Mouse (Mus musculus) thymus, postnatal 36 days (tissue): ENCODE data around the gene Acads.
A peak's percentile ranks its signal among the peaks of the same experiment; 100 is the strongest.
"Not testable (repeated sequence)": the region's sequence is repeated elsewhere in the genome, so short reads cannot be mapped to it uniquely, and the experiment has no call there.

Experiments
- DNase-seq, 2 experiments: peaks; one replicate each; pipeline ENCODE4 v3.0.0; 2022; ENCODE audit warnings: mixed read lengths in 2 of 2

Gene Acads

DNA sequence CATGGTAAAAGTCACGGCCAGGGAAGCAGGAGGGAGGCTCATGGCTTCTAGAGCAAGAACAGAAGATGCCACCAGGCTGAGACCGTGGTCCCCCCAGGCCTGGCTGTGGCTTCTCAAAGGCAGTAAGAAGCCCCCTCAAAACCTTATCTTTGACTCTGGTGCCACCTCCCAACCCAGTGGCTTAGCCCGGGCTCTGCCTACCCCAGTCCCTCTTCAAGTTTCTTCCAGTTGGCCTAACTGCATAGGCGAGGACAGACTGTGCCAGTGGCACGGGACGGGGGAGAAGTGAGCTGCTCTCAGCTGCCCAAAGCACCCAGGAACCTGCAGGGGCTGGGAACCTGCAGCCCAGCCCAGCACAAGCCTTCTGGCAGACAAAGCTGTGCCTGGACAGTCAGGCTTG is 5.5 kb upstream of the Acads start:
- DNase-seq = peak in 1 of 2 experiments; percentile 30

DNA sequence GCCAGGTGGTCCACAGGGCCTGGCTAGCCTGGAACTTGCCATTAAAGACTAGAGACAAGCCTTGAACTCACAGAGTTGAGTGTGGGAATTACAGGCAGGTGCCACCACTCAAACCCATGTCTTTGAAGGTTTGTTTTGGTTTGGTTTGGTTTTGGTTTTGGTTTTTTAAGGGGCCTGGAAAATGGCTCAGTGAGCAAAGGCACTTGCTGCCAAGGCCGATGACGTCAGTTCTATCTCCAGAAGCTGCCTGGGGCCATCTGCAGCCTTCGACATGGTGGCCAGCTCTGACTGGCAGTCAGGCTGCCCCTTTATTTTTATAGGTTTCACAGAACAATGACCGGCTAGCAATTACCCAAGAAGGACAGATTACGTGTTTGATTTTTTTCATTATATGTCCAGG is 1.8 kb upstream of the Acads start:
- no peak for DNase-seq

DNA sequence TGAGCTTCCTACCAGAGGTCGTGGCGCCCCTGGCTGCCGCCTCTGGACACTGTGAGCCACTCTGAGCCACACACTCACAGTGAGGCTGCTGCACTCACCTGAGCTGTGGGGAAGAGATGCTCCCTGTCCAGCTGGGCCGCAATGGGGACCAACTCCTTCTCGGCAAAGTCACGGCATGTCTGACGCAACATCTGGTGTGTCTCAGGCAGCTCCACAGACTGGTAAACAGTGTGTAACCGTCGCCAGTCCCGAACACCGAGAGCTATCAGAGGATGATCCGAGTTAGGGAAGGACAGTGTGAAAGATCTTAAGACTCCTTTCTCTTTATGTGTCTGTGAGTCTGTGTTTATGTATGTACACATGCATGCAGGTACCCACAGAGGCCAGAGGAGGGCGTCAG is 1.7 kb downstream of the Acads start:
- DNase-seq = no peak

DNA sequence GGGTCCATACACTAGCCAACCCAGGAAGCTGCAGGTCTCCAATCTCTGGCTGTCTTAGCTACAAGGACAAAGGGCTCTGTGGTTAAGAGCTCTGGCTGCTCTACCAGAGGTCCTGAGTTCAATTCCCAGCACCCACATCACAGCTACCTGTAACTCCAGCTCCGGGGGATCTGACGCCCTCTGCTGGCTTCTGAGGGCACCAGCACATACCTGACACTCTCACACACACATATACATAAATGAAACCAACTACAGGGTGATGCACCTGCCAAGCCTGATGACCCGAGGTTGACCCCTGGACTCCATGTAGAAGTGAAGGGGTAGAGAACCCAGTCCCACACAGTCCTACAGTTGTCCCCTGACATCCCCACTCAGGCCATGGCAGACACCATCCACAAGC is 2.7 kb downstream of the Acads start:
- no peak for DNase-seq

DNA sequence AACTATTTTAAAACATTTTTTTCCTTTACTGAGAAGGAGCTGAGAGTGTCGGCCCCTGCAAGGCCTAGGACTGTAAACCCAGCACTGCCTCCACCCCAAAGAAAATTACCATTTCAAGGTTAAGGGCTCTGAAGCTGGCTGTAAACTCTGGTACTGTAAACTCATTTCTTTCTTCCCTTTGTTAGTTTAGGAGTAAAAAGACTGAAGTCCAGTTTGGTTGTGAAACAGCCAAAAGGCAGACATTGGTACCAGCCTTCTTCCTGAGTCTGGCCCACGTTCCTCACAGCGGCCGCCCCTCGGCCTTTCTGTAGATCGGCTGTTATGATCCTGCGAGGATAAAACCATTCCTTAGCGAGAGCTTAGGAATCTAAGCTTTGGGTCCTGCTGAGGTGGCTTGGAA is 4.6 kb downstream of the Acads start:
- DNase-seq = no peak

DNA sequence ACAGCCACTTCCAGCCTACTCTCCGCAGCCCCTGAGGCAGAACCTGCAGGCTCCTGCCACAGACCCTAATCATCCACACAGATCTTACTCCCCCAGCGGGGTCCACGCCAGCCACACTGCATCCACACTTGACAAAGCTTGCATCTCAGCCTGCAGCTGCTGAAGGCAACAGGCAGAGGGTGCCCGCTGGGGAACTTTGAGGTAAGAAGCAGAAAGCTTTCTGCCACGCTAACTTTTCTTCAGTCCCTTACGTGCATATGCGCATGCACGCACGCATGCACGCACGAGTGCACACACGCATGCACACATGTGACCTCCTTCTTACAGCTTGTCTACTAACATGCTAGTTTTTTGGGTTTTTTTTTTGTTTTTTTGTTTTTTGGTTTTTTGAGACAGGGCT is 5.9 kb downstream of the Acads start:
- DNase-seq = no peak

DNA sequence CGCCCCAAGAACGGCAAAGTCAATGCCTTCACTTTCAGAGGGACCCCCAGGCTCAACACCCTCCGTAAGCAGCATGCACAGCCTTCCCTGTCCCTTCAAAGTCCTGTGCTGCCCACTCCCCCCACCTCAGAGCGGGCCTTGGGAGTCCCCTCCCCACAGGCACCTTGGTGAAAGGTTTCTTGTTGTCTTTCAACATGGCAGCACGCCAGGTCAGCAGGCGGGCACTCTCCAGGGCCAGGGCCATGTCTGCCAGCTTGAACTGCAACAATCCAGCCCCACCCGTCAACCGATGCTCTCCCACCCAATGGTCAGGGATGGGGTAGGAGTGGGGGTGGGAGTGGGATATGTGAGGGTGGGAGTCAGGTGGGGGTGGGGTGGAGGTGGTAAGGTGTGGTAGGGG is 8.0 kb downstream of the Acads start:
- no peak for DNase-seq

DNA sequence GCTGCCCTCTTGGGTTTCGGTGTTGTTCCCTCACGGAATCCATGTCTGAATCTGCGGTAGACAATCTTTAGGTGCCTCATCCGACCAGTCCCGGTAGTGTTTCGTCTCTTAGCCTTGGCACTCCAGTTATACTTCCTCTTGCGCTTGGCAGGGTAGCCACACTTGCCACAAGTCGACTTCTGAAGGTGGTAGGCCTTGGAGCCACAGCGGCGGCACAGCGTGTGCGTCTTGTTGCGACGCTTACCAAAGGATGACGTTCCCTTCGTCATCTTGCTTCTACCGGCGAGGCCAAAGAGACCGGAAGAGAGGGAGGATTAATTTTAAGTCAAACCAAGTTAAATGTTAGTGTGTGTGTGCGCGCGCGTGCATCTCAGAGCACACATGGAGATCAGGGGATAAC is 15.9 kb downstream of the Acads start:
- DNase-seq = not testable (repeated sequence)

DNA sequence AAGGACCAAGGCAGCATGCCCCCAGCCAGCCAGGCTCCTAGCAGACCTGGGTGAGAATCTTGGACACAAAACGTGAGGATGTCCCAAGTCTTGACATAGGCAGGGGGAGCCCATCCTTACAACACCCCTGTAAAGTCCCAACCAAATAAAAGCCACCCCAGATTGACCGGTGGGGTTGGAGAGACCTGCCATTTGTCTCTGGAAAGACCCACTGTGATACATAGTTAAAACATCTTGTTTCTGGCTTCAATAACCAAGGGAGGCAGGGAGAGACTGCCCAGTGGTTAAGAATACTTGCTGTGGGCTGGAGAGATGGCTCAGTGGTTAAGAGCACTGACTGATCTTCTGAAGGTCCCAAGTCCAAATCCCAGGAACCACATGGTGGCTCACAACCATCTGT is 16.9 kb downstream of the Acads start:
- DNase-seq = no peak

DNA sequence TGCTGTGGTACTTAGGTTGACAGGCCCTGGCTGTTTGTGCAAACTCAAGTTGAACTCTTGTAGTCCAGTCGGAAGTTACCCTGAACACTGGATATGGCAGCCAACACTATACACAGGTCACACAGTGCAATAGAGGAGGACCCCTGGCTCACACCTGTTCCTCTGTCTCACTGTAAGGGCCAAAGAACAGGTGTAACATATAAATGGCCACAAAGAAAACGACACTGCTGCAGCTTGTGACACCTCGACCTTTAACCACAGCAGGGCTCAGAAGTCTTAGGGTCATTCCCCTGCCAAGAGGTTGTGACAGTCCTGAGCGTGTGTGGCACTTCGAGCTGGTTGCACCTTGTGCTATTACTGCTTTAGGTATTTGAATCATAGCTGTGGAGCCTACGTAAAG is 18.7 kb downstream of the Acads start:
- no peak for DNase-seq

DNA sequence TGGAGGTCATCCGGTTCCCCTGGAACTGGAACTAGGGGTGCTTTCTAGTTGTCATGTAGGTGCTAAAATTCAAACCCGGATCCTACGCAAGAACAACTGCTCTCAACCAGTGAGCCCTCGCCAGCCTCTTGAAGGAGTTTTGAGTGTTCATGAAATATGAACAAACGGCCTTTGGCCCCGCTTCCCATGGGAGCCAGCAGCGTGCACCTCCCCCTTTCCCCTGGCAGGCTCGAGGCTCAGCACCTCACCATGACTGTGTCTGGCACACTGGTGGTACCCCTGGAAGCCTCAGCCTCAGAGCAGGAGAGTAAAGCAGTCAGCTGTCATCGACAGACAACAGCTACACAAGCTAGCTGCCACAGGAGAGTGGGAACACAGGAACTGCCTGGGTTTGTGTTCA is 19.2 kb downstream of the Acads start:
- DNase-seq = no peak

DNA sequence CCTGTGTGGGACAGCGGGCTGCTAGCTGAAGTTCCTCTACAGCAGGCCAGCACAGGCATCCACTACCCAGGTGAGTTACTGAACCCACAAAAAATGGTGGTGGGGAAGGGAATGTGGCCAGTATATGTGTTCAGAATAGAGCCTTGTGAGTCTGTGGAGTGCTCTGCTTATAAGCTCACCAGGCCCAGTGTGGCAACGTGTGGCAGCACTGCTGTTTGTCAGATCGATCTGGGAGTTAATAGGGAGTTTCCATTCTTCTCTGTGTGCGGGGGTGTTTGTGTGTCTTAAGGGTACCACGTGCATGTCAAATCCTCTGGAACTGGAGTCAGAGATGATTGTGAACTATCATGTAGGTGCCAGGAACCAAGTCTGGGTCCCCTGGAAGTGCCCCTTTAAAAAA is 19.6 kb downstream of the Acads start:
- no peak for DNase-seq

DNA sequence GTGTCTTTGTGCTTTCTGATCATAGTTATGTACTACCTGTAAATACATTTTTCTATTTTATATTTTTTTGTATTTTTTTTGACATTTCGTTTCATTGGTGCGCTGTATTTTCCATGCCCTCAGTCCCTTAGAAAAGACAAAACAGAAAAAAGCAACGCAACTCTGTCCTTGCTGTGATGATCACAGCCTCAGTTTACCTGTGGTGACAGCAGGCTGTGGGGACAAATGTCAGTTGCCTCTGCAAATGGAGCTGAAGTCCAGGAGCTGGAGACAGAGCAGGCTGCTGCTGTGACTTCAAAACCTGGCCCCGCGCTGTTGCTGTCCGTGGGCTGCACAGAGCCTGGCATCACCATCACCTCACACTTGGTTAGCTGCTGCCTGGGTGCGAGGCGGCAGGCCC is 21.0 kb downstream of the Acads start, which contains the start of gene Gm10401:
TSS of gene Gm10401 (minus strand) at position 101 of the 400 bp plus-strand sequence.
- no peak for DNase-seq

DNA sequence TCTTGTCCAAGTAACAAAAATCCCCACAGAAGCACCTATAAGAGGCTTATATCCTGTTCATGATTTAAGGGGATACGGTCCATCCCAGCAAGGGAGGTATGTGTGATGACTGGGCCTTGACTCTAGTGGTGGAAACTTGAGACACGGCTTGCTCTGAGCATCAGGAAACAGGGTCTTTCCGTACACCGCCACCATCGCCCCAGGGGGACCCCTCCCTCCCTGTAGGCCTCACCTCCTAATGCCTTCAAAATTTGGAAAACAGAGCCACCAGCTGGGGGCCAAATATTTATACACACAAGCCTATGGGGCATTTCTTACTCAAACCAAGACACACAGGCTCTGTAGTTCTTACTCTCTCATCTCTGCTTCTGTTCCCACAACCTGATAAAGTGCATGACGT is 27.4 kb downstream of the Acads start:
- no peak for DNase-seq

DNA sequence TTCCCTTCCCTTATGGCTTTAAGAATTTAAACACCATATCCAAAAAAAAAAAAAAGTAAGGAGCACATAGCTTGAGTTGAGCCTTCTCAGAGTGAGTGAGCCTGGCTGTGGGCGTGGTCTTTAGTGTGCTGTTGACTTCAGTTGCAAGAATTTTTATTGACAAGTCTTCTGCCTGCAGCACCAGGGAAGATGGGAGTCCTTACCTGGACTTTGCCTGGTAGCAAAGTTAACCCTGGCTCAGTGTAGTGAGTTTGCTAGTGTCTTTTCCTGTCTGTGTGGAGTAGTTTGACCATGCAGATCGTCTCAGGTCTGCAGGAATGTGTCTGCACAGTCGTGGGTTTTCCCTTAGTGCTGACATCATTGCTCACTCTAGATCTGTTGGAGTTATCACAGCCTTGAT is 28.1 kb downstream of the Acads start:
- no peak for DNase-seq

DNA sequence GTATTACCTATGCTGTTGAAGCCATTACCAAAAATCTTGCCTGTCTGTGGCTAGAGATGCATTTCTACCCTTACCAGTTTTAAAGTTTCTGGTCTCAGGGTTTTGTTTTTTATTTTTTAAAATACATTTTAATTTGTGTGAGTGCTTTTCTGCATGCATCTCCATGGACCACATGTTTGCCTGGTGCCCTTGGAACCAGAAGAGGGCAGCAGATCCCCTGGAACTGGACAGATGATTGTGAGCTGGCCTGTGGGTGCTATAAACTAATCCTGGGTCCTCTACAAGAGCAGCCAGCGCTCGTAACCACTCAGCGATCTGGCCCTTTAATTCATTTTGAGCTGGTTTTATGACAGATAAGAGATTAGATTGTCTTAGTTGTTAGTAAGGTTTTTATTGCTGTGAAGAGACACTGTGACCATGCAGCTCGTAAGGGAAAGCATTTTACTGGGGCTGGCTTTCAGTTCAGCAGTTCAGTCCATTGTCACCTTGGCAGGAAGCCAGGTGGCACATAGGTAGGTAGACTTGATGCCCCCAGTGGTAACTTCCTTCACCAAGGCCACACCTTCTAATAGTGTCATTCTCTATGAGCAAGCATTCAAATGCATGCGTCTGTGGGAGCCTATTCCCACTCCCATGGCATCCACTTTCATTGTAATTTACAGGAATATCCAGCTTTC is 29.4 kb downstream of the Acads start:
- DNase-seq = no peak

DNA sequence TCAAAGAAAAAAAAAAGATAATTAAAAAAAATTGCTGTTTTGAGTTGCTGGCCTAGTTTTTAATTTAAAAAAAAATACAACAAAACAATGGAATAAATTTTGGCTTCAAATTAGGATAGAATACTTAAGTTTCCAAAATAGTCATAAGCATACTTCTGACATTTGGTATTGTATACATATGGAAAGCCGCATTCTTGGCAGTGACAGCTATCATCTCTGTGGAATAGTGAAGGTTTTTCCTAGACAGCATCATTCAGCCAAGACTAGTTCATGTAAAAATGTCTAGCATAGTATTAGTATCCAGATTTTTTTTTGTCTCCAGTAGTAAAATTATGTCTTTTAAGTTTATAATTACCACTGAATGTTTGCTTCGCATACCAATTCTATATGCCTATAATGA is 33.5 kb downstream of the Acads start:
- no peak for DNase-seq

DNA sequence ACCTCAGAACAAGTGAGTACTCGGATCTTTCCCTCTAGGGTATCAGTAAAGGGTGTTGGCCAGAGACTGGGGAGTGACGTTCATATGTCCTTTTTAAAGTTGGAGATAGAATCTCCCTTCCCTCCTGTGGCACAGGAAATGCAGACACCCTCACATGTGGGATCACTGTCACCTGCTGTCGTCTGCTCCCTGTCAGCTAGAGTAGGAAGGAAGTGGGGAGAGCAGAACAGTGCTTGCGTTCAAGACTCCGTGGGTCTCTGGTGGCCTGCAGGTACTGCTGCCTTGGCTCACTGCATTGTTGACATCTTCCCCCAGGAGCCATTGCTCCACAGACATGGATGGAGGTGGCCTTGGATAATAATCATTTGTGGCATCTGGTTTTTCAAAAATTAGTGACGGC is 35.7 kb downstream of the Acads start:
- peak; percentile 38 to 65 for DNase-seq

DNA sequence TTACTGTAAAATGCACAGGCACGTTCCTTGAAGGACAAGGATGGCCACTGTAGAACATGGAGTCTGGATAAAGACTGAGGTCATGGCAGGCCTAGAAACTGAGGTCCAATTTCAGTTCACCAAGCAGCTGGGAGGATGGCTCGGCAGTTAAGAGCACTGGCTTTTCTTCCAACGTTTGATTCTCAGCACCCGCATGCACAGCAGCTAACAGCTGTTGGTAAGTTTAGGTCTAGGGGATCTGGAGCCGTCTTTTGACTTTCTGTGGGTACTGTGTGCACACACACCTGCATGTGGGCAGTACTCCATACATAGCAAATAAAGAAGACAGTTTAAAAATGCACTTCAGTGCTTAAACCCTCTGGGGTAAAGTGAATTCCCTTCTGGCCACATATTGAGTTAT is 37.5 kb downstream of the Acads start:
- DNase-seq = peak; percentile 37 to 59

DNA sequence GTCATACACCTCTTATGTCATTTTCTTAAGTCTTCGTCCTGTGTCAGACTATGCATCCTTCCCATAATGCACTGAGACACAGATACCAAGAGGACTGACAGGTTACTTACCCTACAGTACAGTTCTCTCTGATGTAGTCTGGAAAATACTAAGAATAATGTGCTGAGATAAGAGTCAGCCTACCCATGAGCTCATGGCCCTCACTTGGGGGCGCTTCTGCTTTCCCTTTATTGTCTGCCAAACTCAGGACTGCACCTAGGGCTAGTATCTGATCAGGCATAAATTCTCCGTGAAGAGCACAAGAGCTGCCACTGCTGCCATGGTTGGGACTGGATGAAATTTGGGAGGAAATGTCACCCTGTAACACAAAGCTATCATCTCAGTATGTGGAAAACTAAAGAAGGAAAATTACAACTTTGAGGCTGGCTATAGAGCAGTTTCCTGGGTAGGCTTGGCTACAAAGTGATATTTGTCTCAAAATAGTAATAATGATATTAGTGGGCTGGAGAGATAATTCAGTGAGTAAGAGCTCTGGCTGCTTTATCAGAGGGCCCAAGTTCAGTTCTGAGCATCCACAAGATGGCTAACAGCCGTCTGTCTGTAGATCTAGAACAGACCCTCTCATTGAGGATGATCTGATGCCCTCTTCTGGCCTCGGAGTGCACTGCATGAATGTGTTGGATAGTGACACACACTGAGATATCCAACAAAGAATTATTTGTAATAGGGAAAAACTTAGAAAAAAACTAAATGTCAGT is 42.8 kb downstream of the Acads start:
- DNase-seq = peak; percentile 68 to 73

DNA sequence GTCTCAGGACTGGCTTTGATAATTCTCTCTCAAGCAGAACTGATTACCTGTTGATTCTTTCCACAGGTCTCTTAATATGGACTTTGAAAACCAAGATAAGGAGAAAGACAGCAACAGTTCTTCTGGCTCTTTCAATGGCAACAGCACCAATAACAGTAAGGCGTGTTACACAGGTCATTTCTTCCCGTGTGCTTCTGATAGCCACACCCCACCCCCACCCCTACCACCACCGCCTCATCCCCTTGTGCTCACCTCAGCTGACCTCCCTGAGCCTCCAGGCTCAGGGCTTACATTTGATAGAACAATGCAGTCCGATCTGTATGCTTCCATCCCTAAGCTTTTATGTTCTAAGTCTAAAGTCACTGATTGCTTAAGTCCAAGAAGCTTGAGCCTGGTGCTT is 44.4 kb downstream of the Acads start:
- DNase-seq = no peak

DNA sequence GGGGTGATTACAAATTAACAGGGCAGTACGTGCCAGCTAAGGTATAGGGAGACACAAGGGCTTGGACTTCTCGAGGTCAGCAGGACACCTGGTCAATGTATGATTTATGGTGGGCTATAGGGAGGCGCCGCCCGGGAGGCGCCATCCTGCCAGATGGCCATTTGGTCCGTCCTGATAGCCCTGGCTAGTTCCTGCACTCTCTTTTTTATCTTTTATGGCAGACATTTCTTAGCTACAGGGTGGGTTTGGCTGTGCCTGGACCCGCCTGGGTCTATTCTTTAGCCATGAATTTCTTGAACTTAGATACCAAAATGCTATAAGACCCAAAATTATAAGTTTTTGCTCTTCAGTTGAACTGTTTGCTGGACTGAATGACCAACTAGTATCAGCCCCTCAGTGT is 45.8 kb downstream of the Acads start:
- not testable (repeated sequence) for DNase-seq

DNA sequence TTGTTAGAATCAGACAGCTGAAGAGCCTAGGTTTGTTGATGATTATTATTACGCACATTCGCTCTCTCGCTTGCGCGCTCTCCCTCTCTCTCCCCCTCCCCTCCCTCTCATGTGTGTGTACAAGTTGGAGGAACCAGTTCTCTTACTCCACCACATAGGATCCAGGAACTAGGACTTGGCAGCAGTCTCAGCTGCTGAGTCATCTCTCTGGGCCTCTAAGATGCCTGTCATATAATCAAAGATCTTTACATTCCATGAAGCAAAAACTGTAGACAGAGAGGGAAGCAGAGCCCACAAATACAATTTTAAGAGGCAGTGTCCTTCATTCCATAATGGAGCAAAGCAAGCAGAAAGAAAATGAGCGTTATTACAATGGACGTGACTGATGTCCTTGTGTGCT is 47.0 kb downstream of the Acads start:
- no peak for DNase-seq

DNA sequence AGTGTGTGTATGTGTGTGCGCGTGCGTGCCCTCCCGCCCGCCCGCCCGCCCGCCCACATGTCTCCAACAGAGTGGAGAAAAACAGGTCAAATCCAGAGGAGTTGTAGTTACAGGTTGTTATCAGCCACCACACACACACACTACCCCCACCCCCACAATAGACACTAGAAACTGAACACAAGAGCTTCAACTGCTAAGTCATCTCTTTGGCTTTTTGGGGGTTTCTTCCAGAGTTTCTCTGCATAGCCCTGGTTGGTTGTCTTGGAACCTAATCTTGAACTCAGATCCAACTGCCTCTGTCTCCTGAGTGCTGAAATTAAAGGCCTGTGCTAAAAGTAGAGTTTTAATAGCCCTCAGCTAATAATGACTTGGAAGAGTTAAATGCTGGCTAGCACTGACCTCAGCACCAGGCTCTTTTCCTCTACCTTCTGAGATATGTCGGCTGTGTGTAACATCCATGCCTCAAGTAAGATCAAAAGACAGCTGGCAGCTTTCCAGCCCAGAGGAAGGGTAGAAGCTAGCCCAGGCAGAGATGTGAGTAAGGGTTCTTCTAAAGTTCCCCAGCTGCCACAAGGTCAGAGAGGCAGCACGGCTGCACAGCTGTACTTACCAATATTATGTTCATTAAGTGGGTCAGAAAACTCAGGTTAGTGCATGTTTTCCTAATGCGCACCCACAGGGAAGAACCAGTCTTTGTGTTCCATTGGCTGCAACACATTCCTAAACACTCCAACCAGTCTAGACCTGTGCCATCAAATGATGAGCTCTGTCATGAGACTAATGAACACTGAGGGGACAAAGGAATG is 47.8 kb downstream of the Acads start:
- DNase-seq = peak; percentile 34 to 46
